Mouse (Mus musculus): ENCODE data around the gene Cog5. TPM values are rescaled to one million over a fixed set of nuclear protein-coding genes. Genes with fewer than 3 reads are reported as not detected.

Gene Cog5
- total RNA-seq, 2 experiments from 2014 or later: 48.5 to 70.0 TPM

DNA sequence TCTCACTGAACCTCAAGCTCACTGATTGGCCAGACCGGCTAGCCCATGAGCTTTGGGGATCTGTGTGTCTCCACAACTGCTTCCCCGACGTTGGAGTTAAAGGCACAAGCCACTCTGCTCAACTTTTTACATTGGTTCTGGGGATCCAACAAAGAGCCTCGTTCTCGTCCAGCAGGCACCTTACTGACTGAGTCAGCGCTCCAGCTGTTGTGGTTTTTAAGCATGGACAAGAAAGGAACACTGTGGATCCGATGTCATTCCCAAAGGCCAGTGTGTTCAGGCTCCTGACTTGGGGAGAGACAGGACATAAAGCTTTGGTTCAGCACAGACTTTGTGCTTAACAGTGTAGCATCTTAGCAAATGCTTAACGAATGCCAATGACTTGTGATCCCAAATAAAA lies 316.9 kb downstream of the Cog5 start:
- no peak for ATAC-seq (ENCODE audit: poor library complexity, severe bottlenecking)

DNA sequence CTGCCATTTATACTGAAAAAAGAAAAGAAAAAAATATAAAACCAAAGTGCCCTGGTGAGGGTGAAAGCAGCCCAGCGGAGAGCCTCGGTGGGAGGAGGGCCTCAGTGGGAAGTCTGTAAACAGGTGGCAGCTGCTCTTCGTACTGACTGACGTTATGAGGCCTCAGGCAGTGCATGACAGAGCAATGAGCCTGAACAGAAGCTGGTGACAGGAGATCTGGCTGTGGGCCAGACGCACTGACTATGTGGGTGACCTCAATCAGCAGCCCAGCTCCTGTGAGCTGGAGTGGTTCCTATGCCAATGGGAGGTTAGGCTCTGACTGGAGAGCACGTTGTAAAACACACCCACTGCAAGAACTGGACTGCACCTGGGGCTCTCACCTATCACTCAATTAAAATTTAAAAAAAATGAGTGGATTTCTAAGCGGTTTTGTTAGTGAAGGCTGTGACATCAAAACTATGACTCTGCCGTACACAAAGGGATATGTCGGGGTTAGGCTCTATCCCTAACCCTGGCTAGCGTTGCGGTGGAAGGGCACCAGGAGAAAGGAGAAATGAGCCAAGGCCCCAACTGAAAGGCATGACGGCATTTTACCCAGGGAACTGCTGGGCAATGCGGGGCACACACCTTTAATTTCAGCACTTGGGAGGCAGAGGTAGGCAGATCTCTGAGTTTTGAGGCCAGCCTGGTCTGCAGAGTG lies 319.0 kb downstream of the Cog5 start:
- peak; percentile 62 for ATAC-seq (ENCODE audit: poor library complexity, severe bottlenecking)

DNA sequence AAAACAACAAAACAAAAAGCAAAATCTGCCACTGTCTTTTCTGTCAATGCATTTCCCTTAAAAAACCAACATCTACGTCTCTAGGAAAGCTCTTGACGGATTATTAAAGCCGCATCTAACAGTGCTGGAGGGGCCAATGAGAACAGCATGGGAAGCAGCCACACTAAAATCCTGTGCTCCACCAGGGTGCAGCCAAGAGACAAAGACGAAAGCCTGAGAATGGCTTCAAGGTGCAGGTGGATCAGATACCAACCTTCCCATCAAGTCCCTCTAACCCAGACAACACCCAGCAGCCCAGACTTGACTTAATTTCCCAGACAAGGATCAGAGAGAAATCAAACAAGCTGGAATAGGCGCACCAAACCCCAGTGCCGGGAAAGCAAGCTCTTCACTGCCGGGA lies 321.9 kb downstream of the Cog5 start:
- ATAC-seq (ENCODE audit: poor library complexity, severe bottlenecking): peak; percentile 60

DNA sequence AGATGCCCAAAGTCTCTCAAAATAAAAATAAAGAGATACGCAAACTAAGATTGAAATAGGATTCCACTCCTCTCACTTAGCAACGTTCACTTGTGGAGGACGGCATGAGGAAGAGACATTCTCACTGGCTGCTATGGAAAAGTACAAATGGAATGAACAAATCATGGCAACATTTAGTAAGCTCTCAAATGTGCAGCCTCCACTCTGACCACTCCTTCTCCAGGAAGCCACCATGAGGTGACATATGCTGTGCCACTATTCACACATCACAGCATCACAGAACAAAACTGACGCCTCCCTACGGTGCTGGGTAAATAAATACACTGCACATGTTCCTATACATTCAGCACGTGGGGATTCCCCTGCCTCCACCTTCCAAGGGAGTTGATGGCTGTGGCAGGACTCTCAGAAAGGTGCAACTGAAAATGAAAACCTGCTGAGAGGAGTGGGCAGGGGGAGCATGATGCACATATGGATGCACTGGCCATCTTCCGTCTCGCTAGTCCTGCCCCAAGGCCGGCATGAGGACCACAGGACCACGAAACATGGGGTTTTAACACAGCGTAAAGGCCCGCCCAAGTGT lies 323.0 kb downstream of the Cog5 start:
- no peak for ATAC-seq (ENCODE audit: poor library complexity, severe bottlenecking)

DNA sequence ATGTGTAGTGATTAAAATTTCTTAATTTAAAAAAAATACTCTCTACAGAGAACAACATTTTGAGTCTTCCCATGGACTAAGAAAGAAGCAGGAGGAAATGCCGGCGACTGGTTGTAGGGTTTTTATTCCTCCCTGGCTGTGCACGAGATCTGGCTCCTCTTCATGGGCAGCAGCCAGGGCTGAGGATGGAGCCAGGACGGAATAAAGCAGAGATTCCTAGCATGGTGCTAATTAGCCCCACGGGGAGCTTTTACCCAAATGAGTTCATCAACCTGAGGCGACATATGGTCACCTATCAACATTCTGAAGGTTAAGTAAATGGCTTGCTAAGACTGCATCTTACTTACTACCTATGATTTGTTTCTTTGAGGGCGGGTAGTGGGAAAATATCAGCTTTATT lies 328.6 kb downstream of the Cog5 start:
- ATAC-seq (ENCODE audit: poor library complexity, severe bottlenecking): no peak

DNA sequence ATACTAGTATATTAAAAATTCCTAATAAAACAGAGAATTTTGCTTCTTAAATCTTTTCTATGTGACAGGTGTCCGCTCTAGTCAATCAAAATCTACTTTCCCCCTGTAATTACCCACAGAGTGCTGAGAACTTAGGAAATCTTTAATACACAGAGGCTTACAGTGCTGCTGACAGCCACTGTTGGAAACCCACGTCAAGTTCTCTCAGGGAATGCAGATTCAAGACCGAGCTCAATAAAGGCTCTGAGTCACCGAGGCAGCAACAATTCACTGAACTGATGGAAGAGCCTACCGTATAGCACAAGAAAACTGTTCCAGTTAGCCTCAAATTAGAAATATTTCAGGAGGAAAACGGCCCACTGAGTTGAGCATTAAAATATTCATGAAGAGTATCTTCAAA lies 329.1 kb downstream of the Cog5 start:
- no peak for ATAC-seq (ENCODE audit: poor library complexity, severe bottlenecking)

DNA sequence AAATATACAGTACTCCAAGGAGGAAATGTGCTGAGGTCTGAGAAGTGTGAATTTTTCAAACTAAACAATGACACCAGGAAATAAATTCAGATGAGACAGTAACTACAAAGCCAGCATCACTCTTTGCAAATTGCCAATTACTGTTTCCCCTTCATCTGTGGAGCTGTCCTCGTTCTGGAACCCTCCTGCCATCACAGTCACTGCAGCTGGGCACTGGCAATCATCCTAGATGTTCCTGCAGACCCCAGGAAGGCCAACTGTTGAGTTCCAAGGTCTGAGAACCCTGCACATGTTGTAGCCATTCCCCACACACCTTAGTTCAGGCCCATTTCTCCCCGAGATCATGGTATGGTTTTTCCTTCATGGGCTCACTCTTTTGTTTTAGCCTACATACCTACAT lies 329.5 kb downstream of the Cog5 start:
- ATAC-seq (ENCODE audit: poor library complexity, severe bottlenecking): 0 out of 2 replicates have a peak, but pooled peaks have one; percentile 18

DNA sequence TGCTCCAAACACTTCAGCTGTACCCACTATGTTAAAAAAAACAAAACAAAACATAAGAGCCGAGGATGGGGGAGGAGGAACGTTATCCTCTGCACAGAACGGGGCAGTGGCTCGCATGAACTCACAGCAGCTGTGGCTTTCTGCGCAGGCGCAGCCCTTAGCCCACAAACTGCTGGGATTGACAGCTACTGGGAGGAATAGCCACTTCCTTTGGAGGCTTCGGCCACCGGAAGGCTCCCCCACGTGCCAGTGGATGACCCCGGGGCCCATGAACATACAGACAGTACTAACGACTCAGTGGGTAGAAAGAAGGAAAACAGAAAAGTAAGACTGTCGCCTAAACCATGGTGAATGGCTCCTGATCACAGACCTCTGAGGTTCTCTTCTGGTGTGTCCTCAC lies 330.0 kb downstream of the Cog5 start:
- ATAC-seq (ENCODE audit: poor library complexity, severe bottlenecking): peak; percentile 62; the same call in 1 of the 2 replicates

DNA sequence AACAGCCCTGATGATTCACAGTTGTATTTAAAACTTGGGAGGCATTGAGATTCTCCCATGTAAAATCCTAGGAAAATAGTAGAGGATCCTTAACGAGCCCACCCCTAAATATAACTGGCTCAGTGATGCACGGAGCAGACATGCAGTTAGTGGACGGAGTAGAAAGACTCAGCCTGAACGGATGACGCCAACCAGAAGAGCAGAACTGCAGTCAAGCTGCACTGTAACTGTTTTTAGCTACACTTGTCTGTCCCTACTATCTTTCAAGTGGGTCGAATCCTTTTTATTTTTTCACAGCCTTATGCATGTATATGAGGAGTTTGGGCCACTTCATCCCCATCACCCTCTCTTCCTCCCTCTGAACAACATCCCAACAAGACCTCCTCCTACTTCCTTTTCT lies 331.1 kb downstream of the Cog5 start:
- ATAC-seq (ENCODE audit: poor library complexity, severe bottlenecking): peak; percentile 33; the same call in 1 of the 2 replicates

DNA sequence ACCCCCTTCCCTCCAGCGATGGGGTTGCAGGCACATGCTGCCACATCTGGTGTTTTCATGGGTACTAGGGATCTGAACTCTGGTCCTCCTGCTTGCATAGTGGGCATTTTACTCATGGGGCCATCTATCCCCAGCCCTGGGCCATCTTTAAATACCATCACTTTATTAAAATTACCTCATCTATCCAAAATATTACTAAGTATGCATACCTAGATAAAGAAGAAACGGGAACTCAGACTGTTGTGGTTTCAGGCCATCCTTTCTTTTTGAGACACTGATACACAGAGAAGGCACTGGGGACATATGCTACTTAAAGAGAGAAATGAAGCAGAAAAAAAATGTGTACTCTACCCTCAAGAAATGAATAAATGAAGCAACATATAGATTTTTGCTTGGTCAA lies 331.8 kb downstream of the Cog5 start:
- no peak for ATAC-seq (ENCODE audit: poor library complexity, severe bottlenecking)

Other genes with a start within 250 kb of the Cog5 start
- 33.2 and 48.0 TPM in 2 replicates for gene Cbll1, start 155.3 kb upstream of the Cog5 start, total RNA-seq (2015)
- 4.9 and 6.3 TPM in 2 replicates for gene Cbll1, start 155.3 kb upstream of the Cog5 start, total RNA-seq (2017)
- gene Slc26a4, start 94.9 kb upstream of the Cog5 start, total RNA-seq (2015): not detected in 2 replicates
- gene Slc26a4, start 94.9 kb upstream of the Cog5 start, total RNA-seq (2017): not detected in 2 replicates
- 35.7 and 38.8 TPM in 2 replicates for gene Bcap29, start 20.2 kb upstream of the Cog5 start, total RNA-seq (2015)
- 9.9 and 17.3 TPM in 2 replicates for gene Bcap29, start 20.2 kb upstream of the Cog5 start, total RNA-seq (2017)
- 2.9 and 3.9 TPM in 2 replicates for gene Dus4l, start within 50 bp of the Cog5 start, total RNA-seq (2015)
- gene Dus4l, start within 50 bp of the Cog5 start, total RNA-seq (2017): 3.0 and 7.7 TPM in 2 replicates
- gene Gpr22, start 59.1 kb downstream of the Cog5 start, total RNA-seq (2015): not detected in 2 replicates
- 0.26 TPM in 1 of 2 replicates, not detected in the other for gene Gpr22, start 59.1 kb downstream of the Cog5 start, total RNA-seq (2017)

All from megakaryocyte, adult 5-6 weeks (primary cell).